Mouse (Mus musculus): ENCODE results near the gene Bicd2. TPM values are rescaled to one million over a fixed set of nuclear protein-coding genes. Genes with fewer than 3 reads are reported as not detected.

Bicd2 gene
- polyA plus RNA-seq, 1 experiment from 2014 or later, result 37.1 TPM

Other genes with a start within 250 kb of the Bicd2 start
- gene Wnk2, start 193.6 kb upstream of the Bicd2 start, polyA plus RNA-seq (2014; fragmentation: Nextera tagmentation; extraction: Ambion mirVana), result 9.5 and 10.7 TPM in 2 replicates
- 20.4 TPM in 2 replicates for gene Ninj1, start 154.1 kb upstream of the Bicd2 start, polyA plus RNA-seq (2014; fragmentation: Nextera tagmentation; extraction: Ambion mirVana)
- gene Card19, start 125.5 kb upstream of the Bicd2 start, polyA plus RNA-seq (2014; fragmentation: Nextera tagmentation; extraction: Ambion mirVana), result 19.7 and 22.9 TPM in 2 replicates
- 1.1 and 1.2 TPM in 2 replicates for gene Susd3, start 92.9 kb upstream of the Bicd2 start, polyA plus RNA-seq (2014; fragmentation: Nextera tagmentation; extraction: Ambion mirVana)
- gene Fgd3, start 21.3 kb upstream of the Bicd2 start, polyA plus RNA-seq (2014; fragmentation: Nextera tagmentation; extraction: Ambion mirVana), result 1.1 and 1.2 TPM in 2 replicates
- 16.2 and 19.7 TPM in 2 replicates for gene Ippk, start 79.7 kb downstream of the Bicd2 start, polyA plus RNA-seq (2014; fragmentation: Nextera tagmentation; extraction: Ambion mirVana)
- gene Tes3-ps, start 151.7 kb downstream of the Bicd2 start, polyA plus RNA-seq (2014; fragmentation: Nextera tagmentation; extraction: Ambion mirVana), result 0.61 and 0.87 TPM in 2 replicates
- gene Ecm2, start 163.2 kb downstream of the Bicd2 start, polyA plus RNA-seq (2014; fragmentation: Nextera tagmentation; extraction: Ambion mirVana), result 0.28 TPM in 2 replicates
- 0.14 TPM in 1 of 2 replicates, not detected in the other for gene Aspn, start 202.9 kb downstream of the Bicd2 start, polyA plus RNA-seq (2014; fragmentation: Nextera tagmentation; extraction: Ambion mirVana)
- gene Omd, start 240.9 kb downstream of the Bicd2 start, polyA plus RNA-seq (2014; fragmentation: Nextera tagmentation; extraction: Ambion mirVana), result 0.24 and 0.28 TPM in 2 replicates

Data from neural tube, embryonic 11.5 days (tissue).